Mouse (Mus musculus): ENCODE measurements around the gene Det1. TPM values are rescaled to one million over a fixed set of nuclear protein-coding genes. Genes with fewer than 3 reads are reported as not detected.

The Det1 gene
- 14.4 TPM for total RNA-seq (2023)

DNA sequence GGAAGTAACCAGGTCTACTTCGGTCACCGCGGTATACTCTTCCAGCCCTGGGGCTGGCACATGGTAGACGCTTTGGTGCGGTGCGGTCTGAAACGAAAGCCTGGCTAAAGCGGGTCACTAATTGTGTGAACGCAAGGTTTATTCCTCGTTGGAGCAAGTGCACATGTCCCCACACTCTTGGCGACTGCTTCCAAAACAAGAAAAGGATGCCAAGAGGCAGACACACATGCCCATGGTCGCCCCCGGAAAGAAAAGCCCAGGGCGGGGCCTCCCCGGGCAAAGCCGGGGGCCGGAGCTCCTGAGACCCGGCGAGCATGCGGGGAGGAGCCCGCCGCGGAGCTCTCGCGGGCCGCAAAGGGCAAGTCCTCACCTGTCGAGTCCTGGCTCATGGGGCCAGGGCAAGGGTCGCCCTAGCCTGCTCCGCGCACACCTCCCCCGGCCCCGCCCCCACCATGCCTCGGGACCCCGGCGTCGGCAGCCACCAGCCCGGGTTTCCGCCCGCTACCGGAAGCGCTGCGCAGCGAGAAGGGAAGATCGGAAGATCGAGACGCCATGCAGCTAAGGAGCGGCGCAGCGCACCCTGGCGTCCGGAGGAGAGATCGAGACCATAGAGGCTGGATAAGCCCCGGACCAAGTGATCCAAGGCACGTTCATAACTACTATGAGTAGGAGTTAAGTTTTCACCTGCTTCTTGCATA, at the start of gene Det1:
TSS of gene Det1 (minus strand) at position 527 of the 698 bp plus-strand sequence.

DNA sequence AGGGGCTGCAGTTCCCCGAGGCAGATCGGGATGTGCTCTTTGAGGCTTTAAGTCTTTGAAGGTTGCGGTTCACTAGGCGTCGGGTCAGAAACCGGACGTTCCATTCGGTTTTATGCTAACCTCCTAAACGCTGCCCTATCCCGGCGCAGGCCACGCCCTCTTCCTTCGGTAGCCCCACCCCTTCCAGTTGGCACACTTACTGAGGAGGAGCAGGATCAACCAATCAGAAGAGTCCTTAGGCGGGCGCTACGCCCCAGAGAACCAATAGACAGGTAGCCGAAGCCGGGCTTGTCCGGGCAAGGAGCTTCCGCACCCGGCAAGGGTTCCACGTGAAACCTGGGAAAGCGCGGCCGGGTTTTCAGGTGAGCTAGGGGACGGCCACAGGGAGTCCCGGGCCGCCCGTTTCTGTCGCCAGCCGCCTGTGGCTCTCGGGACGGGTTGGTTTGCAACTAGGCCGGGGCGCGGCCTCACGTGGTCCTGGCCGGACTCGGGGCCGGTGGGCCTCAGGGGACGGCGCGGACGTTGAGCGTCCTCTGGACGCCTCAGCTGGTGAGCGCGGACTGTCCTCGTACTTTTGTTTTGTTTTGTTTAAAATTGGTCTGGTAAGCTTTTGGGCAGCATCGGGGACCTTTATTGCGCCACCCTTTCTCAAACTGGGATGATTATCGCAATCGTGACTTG, 48.7 kb upstream of the Det1 start, which contains the start of gene Aen:
TSS of gene Aen (plus strand) at position 202 of the 681 bp plus-strand sequence.

DNA sequence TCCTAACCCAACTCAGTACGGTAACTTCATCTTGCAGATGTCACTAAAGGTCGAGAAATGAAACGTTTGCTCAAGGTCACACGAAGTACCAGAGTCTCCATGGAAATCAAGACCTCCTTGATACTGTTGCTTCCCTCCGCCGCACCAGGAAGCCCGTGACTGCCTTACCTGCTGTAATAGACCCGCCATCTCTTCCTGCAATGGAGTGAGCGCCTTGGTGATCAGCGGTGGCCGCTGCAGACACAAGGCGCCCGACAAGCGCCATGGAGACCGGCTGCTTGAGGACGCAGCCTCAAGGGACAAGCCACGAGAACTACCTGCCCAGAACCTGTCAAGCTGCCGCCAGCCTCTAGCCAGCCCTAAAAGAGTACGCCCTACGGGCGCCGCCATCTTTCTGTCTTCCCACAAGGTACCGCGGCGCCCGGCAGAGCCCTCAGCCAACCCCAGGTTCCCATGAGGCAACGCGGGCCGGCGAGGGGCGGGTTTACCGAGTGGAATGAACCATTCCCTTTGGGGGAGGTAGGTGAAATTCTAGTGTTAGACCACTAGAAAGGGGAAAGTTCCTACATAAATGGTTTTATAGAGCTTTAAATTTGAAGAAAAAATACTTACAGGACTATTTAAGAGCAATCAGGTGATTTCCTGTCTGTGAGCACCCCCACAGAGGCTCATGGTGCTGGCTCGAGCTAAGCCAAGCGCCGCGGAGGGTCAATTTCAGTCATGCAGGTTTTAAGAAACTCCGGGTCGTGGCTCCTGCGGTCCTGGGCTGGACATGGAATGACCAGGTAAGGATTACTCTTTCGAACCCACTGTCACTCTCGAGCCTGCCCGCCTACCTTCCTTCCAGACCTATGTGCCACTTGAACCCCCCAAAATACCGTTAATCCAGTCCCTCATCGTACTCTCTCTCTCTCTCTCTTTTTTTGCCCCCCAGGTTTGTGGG, 64.2 kb downstream of the Det1 start, which contains the start of the genes Mrps11 and Mrpl46:
TSS of gene Mrps11 (plus strand) at position 481 of the 943 bp plus-strand sequence.
TSS of gene Mrpl46 (minus strand) at position 893 of the 943 bp plus-strand sequence.

Other genes with a start within 250 kb of the Det1 start
- gene Ntrk3, start 109.3 kb downstream of the Det1 start, total RNA-seq (2023) = 17.5 TPM
- 24.3 TPM for gene Mrps11, start 64.1 kb downstream of the Det1 start, total RNA-seq (2023)
- gene Mrpl46, start 63.7 kb downstream of the Det1 start, total RNA-seq (2023) = 38.7 TPM
- 28.1 TPM for gene Aen, start 48.6 kb upstream of the Det1 start, total RNA-seq (2023)
- 19.1 TPM for gene Isg20, start 66.2 kb upstream of the Det1 start, total RNA-seq (2023)
- not detected for gene Acan, start 206.2 kb upstream of the Det1 start, total RNA-seq (2023)

All from CD4-positive naive resting alpha-beta T cell, adult 76 days (primary cell).